Mouse (Mus musculus): ENCODE results near the gene Kremen2. TPM values are rescaled to one million over a fixed set of nuclear protein-coding genes. Genes with fewer than 3 reads are reported as not detected.

The Kremen2 gene
- polyA plus RNA-seq, 1 experiment from 2014 or later = 0.28 TPM

DNA sequence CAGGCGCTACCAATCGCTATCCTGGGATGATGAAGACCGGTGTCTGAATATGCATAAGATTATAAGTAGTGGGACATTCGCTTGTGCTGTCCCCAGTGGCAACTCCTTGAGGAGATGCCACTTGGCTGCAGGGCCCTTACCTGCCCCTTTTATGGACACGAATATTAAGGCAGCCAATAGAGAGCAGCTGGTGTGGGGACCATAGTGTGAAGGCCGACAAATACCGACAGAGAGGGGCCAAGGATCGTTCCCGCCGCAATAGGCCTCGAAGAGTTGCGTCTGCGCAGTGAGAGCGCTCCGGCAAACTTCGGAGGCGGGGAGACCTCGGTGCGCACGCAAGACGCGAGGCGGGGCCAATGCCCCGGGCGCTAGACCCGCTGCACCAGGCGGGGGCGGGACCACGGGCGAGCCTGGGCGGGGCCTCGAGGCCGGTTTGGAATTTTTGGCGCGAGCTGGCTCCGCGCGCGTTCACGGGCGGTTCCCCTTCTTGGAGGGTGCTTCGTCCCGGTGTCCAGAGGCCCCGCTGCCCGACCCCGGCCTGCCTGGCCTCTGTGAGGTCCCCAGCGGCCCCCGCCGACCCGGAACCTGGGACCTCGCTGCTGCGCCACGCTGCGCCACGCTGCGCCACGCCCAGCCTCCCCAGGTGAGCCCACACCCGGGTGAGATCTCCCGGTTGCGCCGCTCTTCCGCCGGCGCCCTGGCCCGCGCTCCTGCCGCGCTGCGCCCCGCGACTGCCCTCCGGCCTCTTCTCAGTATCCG is 19.5 kb downstream of the Kremen2 start, which contains the start of gene Pkmyt1:
Gene Pkmyt1, plus strand, starts transcription at position 338 of the 759 bp plus-strand sequence.
- Histone ChIP-seq H3K27me3 (no peaks in the 10 kb centered on the region), H3K4me1 (replicated peaks) (peaks cover 14% of the 10 kb centered on the region), H3K36me3 (no peaks in the 10 kb centered on the region), H3K4me2 (peak within 1 kb of the TSS; percentile 68), H3K4me3 (peak within 1 kb of the TSS; percentile 65), H3K27ac (peak within 1 kb of the TSS; percentile 83), H3K9me3 (replicated peaks) (no peaks in the 10 kb centered on the region), H3K9ac (peak within 1 kb of the TSS; percentile 74)
- 1% methylated on average over 72 of the region's 73 CpGs for WGBS
- peak; percentile 93 for ATAC-seq (replicated peaks; ENCODE audit: insufficient number of reproducible peaks, insufficient read depth, low FRiP score, low read depth)

DNA sequence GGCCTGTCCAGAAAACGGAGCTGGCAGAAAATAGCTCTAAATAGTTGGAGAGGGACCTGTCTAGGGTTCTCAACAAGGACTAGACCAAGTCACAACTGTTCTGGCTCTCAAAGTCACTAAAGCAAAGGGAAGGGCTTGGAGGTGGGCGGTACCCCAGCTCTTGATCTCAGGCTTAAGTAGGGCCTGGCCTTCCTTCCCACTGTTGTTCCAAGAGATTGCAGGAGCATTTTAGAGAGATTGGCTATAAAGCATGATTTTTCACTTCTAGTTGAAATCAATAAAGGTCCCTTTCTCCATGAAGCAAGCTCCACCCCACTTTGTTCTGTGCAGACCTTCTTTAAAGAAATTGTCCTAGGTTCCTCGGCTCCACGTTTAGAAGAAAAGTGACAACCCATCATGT is 20.2 kb downstream of the Kremen2 start:
- no peaks in the 10 kb centered on the region for H3K9me3 ChIP-seq (replicated peaks)
- H3K27me3 ChIP-seq = no peaks in the 10 kb centered on the region
- peaks cover 14% of the 10 kb centered on the region for H3K4me1 ChIP-seq (replicated peaks)
- WGBS = 55% methylated on average over 4 of the region's 4 CpGs
- H3K36me3 ChIP-seq = no peaks in the 10 kb centered on the region
- peak overlapping the region; percentile 70 for H3K27ac ChIP-seq
- no peak for ATAC-seq (replicated peaks; ENCODE audit: insufficient number of reproducible peaks, insufficient read depth, low FRiP score, low read depth)
- peak overlapping the region; percentile 68 for H3K4me2 ChIP-seq
- peak overlapping the region; percentile 57; the same call in 1 of the 2 replicates for H3K9ac ChIP-seq
- peak overlapping the region; percentile 65 for H3K4me3 ChIP-seq

DNA sequence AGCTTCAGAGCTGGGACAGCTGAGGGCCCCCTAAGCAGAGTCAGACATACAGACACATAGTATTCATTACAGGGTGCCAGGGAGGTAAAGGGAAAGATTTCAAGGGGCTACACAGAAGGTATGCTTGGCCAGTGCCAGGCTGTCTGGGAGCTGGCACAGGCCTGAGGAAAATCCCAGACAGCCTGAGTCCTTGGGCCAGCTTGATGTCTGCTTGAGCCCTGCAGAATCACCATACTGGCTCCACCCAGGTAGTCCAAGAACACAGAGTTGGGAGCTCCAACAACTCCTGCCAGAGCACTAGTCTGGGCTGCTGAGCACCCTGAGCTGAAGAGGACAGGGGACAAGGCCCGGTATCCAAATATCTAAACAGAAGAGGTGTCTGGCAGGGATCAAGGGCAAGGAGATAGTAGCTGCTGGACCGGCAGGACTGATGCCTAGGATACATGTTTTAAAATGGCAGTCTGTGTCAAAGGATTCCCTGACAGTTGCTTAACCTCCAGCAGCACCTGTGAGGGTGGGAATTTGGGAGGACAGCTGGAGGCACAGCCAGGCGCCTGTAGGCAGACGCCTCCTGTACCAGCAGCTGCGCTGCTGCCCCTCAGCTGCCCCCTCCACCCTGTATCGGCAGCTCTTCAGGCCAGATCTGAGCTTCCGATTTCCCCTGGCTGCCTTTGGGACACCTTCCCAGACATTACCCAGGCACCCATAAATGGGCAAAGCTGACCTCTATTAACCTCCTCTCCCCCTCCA is 23.1 kb downstream of the Kremen2 start, which contains the start of gene 1520401A03Rik:
Gene 1520401A03Rik, minus strand, starts transcription at position 408 of the 750 bp plus-strand sequence.
- 0 out of 2 replicates have a peak, but pooled peaks cover 3% of the 10 kb centered on the region for H3K27me3 ChIP-seq
- no peaks in the 10 kb centered on the region for H3K36me3 ChIP-seq
- no peak within 1 kb of the TSS for H3K4me3 ChIP-seq
- no peak within 1 kb of the TSS for H3K4me2 ChIP-seq
- no peak within 1 kb of the TSS for H3K27ac ChIP-seq
- ATAC-seq (replicated peaks; ENCODE audit: insufficient number of reproducible peaks, insufficient read depth, low FRiP score, low read depth) = no peak
- H3K4me1 ChIP-seq (replicated peaks) = peaks cover 14% of the 10 kb centered on the region
- no peaks in the 10 kb centered on the region for H3K9me3 ChIP-seq (replicated peaks)
- H3K9ac ChIP-seq = no peak within 1 kb of the TSS
- WGBS = 56% methylated on average over 7 of the region's 7 CpGs

DNA sequence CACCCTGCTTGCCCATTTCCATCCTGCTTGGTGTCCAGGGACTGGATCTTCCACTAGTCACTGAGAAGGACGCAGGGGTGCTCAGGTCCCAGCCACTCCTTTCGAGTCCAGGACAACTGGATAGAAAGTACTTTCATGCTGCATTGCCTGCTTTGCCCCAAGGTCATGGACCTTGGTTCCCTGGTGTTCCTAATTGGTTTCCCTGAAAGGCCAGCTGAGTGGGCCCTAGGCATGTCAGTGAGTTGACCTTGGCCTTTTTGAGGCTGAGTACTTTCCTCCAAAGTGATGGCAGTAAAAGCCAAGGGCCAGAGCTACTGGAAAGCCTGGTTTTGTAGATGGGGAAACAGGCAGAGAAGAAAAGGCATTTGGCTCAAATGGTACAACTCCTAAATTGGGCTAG is 23.7 kb downstream of the Kremen2 start:
- WGBS = 80% methylated on average over 2 of the region's 2 CpGs

DNA sequence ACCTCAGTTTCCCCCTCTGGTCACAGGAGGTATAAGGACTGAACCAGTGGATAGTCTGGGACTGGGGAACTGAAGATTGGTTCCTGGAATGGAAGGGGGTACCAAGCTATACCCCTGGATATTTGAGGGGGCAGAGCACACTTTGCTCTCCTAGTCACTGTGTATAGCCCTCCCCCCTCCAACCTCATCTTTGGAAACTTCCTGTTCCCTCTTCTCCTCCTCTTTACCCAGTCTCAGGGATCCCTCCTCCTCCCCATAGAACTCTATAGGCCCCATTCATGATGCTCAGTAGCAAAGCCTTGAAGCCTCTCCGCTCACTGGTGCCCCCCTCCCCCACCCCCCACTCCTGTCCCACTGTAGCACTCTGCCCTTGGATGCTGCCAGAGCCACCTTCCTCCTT is 26.2 kb downstream of the Kremen2 start:
- Histone ChIP-seq H3K9ac (no peak overlapping the region), H3K27me3 (0 out of 2 replicates have a peak, but pooled peaks cover 3% of the 10 kb centered on the region), H3K4me3 (no peak overlapping the region), H3K36me3 (no peaks in the 10 kb centered on the region), H3K9me3 (replicated peaks) (no peaks in the 10 kb centered on the region), H3K27ac (no peak overlapping the region), H3K4me1 (replicated peaks) (no peaks in the 10 kb centered on the region), H3K4me2 (no peak overlapping the region)
- no peak for ATAC-seq (replicated peaks; ENCODE audit: insufficient number of reproducible peaks, insufficient read depth, low FRiP score, low read depth)
- WGBS = 22% methylated on average over 1 of the region's 1 CpGs

More for the DNA sequence above, 23.7 kb downstream of the Kremen2 start:
- Histone ChIP-seq H3K4me1 (replicated peaks) (peaks cover 8% of the 10 kb centered on the region), H3K9me3 (replicated peaks) (no peaks in the 10 kb centered on the region), H3K27ac (no peak overlapping the region), H3K27me3 (0 out of 2 replicates have a peak, but pooled peaks cover 3% of the 10 kb centered on the region), H3K9ac (no peak overlapping the region), H3K4me3 (no peak overlapping the region), H3K36me3 (no peaks in the 10 kb centered on the region), H3K4me2 (no peak overlapping the region)
- no peak for ATAC-seq (replicated peaks; ENCODE audit: insufficient number of reproducible peaks, insufficient read depth, low FRiP score, low read depth)

DNA sequence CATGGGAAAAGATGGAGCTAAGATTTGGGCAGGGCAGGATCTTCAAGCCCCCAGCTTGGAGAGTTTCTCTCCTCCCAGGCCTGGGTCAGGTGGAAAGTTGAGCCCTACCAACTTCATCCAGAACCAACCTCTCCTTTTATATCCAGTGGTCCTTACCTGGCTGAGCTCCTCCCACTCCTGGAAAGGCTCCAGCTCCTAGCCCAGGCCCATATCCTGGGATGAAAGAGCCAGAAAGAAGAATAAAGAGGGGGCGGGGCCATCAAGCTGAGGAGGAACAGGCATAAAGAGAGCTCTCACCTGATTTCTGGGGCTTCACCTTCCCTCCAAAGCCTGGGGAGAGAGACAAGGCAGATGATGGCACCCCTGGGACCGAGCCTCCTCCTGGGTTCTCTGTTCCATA is 28.6 kb downstream of the Kremen2 start:
- no peaks in the 10 kb centered on the region for H3K4me1 ChIP-seq (replicated peaks)
- H3K27me3 ChIP-seq = 0 out of 2 replicates have a peak, but pooled peaks cover 3% of the 10 kb centered on the region
- 58% methylated on average over 2 of the region's 2 CpGs for WGBS
- no peak overlapping the region for H3K4me2 ChIP-seq
- no peaks in the 10 kb centered on the region for H3K36me3 ChIP-seq
- no peak overlapping the region for H3K4me3 ChIP-seq
- no peak for ATAC-seq (replicated peaks; ENCODE audit: insufficient number of reproducible peaks, insufficient read depth, low FRiP score, low read depth)
- no peak overlapping the region for H3K9ac ChIP-seq
- no peaks in the 10 kb centered on the region for H3K9me3 ChIP-seq (replicated peaks)
- no peak overlapping the region for H3K27ac ChIP-seq

DNA sequence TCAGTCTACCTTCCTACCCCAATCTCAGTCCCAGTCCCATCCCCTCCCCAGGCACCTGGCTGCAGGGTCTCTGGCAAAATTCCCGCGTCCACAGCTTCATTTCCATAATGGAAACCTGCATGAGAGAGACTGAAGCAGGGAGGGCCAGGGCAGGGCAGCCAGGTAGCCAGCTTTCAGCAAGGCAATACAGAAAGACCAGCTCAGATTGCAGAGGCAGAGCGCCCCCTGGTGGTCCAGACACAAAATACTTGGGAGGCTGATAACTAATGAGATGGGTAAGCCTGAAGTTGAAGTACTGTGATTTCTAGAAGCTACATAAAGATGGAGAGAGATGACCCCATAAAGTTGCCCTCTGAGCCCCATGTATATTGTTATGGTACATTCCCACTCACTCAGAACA is 39.4 kb downstream of the Kremen2 start:
- Histone ChIP-seq H3K4me2 (no peak overlapping the region), H3K4me3 (no peak overlapping the region), H3K36me3 (no peaks in the 10 kb centered on the region), H3K9me3 (replicated peaks) (no peaks in the 10 kb centered on the region), H3K4me1 (replicated peaks) (no peaks in the 10 kb centered on the region), H3K27me3 (peaks cover 21% of the 10 kb centered on the region), H3K9ac (no peak overlapping the region), H3K27ac (no peak overlapping the region)
- 0 out of 2 replicates have a peak, but pooled peaks have one; percentile 16 for ATAC-seq (replicated peaks; ENCODE audit: insufficient number of reproducible peaks, insufficient read depth, low FRiP score, low read depth)
- 2% methylated on average over 3 of the region's 3 CpGs for WGBS

DNA sequence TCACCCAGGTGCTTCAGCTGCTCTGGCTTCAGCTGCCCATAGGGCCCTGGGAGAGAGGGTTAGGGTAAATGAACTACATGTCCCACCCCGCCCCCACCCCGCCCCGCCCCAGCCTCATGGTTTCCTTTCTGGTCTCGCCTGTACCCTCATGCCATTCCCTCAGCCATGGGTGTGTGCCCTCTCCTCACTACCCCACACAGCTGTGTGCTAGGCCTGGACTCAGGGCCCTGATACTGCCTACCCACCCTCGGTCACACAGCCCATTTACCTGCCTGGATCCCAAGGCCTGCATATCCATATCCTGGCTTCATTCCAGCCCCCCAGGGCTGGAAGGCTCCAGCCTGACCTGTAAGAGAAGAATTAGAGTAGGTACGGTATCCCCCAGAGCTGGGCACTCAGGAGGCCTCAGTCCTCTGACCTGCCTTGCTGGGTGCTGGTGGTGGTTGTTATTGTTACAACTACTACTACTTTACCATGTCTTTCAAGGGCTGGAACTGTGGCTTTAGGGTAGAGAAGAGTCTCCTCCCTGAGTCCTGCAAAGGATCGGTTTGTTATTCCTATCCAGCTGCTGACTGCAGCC is 40.0 kb downstream of the Kremen2 start:
- Histone ChIP-seq H3K4me2 (no peak overlapping the region), H3K9ac (no peak overlapping the region), H3K4me3 (no peak overlapping the region), H3K27me3 (peaks cover 27% of the 10 kb centered on the region), H3K9me3 (replicated peaks) (no peaks in the 10 kb centered on the region), H3K4me1 (replicated peaks) (no peaks in the 10 kb centered on the region), H3K36me3 (no peaks in the 10 kb centered on the region), H3K27ac (no peak overlapping the region)
- no peak for ATAC-seq (replicated peaks; ENCODE audit: insufficient number of reproducible peaks, insufficient read depth, low FRiP score, low read depth)
- WGBS = 70% methylated on average over 7 of the region's 7 CpGs

DNA sequence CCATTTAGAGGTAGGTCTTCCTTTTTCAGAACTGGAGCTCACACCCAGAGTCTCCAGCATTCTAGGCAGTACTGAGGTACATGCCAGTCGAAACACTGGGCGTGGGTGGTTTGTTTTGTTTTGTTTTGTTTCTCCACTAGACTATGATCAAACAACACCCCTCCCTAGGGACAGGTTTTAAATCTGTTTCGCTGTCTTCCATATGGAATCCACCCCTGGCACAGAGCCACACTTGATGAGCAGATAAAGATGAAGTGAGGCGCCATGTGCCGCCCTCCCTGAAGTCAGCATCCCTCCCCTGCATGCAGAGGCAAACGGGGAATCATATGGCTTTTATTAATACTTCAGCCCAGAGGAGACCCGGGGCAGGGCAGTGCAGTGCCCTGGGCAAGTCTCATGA is 40.9 kb downstream of the Kremen2 start:
- Histone ChIP-seq H3K9ac (no peak overlapping the region), H3K4me2 (no peak overlapping the region), H3K36me3 (no peaks in the 10 kb centered on the region), H3K4me1 (replicated peaks) (peaks cover 3% of the 10 kb centered on the region), H3K4me3 (no peak overlapping the region), H3K27me3 (peaks cover 29% of the 10 kb centered on the region), H3K27ac (no peak overlapping the region), H3K9me3 (replicated peaks) (no peaks in the 10 kb centered on the region)
- ATAC-seq (replicated peaks; ENCODE audit: insufficient number of reproducible peaks, insufficient read depth, low FRiP score, low read depth) = no peak
- whole genome bisulfite sequencing = 52% methylated on average over 7 of the region's 7 CpGs

DNA sequence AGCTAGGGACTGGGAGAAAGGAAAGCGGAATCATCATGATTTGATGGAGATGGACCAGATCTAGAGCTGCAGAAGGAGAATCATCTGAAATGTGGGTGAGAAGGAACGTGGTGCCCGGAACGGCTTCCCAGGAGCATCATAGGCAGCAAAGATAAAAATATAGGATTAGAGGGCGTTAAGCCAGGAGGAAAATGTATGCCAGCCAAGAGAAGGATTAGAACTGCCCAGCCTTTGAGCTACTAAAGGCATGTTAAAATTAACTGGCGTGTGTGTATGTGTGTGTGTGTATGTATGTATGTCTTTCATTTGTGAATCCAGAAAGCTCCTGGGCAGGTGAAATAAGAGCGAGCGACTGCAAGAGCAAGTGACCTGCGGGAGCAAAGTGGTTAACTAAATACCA is 42.3 kb downstream of the Kremen2 start:
- ATAC-seq (replicated peaks; ENCODE audit: insufficient number of reproducible peaks, insufficient read depth, low FRiP score, low read depth) = no peak
- peaks cover 9% of the 10 kb centered on the region for H3K4me1 ChIP-seq (replicated peaks)
- no peaks in the 10 kb centered on the region for H3K36me3 ChIP-seq
- no peak overlapping the region for H3K4me2 ChIP-seq
- no peak overlapping the region for H3K27ac ChIP-seq
- peaks cover 43% of the 10 kb centered on the region for H3K27me3 ChIP-seq
- no peak overlapping the region for H3K4me3 ChIP-seq
- H3K9me3 ChIP-seq (replicated peaks) = no peaks in the 10 kb centered on the region
- WGBS = 72% methylated on average over 9 of the region's 9 CpGs
- no peak overlapping the region for H3K9ac ChIP-seq

DNA sequence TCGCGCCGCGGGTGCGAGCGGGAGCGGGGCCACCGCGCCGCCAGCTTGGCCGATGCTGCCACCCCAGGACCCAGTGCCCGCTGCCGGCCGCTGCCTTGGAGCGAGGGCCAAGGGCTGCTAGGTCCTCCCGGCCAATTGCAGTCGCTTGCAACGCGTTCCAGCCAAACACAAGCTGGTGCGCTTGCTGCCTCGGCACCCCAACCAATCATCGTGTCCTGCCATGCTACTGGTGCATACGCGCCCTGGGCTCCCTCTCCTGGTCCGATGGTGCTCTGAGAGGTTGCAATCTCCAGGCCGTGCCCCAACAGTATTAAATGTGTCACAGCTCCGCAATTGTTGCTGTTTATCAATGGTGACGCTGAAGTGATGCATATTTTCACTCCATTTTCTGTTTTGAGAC is 45.6 kb downstream of the Kremen2 start:
- H3K9ac ChIP-seq = peak overlapping the region; percentile 60
- under 1% methylated on average over 28 of the region's 28 CpGs for WGBS
- peak overlapping the region; percentile 99 for H3K4me2 ChIP-seq
- no peak overlapping the region for H3K27ac ChIP-seq
- peak; percentile 95 for ATAC-seq (replicated peaks; ENCODE audit: insufficient number of reproducible peaks, insufficient read depth, low FRiP score, low read depth)
- H3K27me3 ChIP-seq = peaks cover 49% of the 10 kb centered on the region
- H3K4me3 ChIP-seq = peak overlapping the region; percentile 64
- H3K9me3 ChIP-seq (replicated peaks) = no peaks in the 10 kb centered on the region
- peaks cover 9% of the 10 kb centered on the region for H3K4me1 ChIP-seq (replicated peaks)
- no peaks in the 10 kb centered on the region for H3K36me3 ChIP-seq

Measured in heart, embryonic 15.5 days (tissue).